Mouse (Mus musculus): ENCODE measurements around the gene Prkcsh. TPM values are rescaled to one million over a fixed set of nuclear protein-coding genes. Genes with fewer than 3 reads are reported as not detected.
A peak's percentile ranks its signal among the peaks of the same experiment; 100 is the strongest.

The Prkcsh gene
- total RNA-seq, 2 experiments from 2014 or later, result 58.7 to 64.6 TPM

DNA sequence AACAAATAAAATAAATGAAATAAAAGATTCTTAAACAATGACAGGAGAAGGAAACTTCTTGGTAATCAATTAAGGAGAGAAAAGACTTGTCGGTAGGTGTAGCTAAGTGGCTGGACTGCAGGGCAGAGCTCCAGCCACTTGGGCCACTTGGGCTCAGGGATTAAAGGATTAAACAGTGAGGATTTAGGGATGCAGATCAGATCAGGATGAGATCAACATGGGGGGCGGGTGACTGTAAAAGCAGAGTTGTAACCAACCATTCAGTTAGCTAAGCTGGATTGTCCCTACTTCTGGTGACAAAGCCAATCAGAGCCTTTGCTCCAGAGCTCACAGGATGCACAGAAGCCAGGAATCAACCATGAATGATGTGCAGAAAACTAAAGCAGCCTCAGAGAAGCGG is 18.7 kb upstream of the Prkcsh start:
- no peak for DNase-seq

DNA sequence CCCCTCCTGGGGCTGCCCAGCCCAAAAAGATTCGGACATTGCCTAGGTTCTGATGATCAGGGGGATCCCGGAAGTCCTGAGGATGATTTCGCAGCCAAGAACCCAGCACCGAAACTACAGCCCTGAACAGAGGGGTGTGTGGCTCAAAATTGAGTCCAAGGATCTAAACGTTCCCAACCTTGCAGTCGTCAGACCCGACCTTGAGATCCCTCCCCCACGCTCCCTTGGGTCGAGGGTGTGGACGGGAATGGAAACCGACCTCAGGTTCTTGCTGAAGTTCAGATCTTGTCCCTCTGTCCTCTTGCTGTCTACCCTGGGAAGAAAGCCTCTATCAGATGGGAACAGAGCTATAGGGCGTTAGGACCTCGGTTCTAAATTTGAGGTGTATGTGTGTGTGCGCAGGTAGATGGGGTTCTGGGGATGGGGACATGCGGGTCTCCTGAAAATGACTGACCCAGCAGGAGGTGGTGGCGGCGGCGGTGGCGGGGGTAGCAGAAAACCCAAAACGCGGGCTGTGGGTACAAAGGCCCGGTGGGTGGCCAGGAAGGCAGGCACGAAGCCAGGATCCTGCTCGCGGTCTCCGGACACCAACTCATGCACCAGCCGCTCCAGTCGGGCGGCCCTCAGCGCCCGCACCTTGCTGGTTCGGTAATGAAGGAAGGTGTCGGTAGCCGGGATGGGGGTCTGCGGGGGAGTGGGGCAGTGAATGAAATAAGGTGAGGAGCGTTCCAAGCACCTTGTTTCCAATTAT is 14.8 kb upstream of the Prkcsh start:
- no peak for DNase-seq

DNA sequence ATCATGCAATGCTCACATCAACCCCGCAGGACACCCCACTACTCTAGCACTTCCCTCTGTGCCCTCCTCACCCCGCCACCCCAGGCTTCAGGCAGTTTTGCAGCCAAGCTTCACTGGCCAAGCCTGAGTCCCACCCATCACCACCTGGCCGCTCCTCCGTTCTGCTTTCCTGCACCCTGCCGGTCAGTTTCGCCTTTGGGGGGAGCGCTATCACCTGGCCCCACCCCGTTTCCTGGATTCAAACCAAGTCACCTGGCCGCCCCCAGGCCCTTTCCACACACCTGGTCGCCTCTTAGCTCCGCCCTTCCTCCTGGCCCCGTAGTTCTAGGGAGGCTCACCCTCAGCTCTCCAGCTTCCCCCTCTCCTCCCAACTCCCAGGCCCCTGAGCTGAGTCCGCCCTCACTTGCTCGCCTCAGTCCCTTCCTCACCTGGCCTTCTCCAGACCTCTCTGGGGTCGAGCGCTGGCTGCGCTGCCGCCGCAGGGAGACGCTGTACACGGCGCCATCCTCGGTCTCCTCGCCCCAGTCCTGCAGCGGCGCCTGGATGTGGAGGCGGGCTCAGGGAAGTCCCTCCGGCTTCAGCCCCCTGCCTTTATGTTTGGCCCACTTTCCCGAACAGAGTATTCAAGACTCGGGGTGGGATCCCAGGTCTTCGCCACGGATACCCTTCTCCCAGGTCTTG is 14.0 kb upstream of the Prkcsh start:
- peak in 1 of 2 experiments; percentile 12 for DNase-seq

DNA sequence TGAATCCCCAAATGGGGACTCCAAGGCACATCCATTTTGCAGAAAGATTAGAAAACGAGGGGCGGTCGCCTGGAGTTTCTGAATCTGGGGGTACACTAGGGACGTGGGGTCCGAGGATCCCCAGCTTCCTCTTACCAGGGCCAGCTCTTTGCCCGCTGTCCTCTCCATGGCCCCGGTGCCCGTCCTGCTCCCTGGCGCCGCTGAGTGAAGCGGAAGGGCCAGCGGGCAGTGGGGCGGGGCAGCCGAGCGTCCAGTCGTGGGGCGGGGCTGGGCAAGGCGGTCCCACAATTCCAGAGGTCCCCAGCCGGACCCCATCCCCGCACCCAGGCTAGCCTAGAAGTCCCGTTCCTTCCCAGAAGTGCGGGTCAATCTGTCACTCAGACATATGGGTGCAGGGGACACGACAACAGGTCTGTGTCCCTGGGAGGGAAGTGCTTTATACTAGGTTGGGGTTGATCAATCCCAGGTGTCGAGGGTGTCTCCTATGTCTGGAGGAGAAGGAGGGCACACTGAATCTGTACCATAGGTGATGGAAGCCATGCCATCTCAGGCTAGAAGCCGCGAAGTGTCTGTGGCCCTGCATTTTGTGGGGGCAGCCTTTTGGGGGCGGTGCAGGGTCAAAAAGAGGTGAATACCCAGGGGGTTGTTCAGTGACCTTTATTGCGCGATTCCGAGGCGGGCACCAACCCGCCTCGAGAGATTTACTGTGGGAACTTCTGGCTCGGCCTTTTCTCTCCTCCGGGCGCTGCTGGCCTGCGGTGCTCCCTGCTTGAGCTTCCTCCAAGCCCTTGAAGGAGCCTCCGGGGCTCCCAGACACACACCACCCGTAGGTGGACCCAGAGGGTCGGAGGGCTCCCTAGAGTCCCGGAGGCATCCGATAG is 13.1 kb upstream of the Prkcsh start, which contains the start of gene Rgl3:
TSS of gene Rgl3 (minus strand) at position 217 of the 881 bp plus-strand sequence.
- peak; percentile 76 to 80 for DNase-seq

DNA sequence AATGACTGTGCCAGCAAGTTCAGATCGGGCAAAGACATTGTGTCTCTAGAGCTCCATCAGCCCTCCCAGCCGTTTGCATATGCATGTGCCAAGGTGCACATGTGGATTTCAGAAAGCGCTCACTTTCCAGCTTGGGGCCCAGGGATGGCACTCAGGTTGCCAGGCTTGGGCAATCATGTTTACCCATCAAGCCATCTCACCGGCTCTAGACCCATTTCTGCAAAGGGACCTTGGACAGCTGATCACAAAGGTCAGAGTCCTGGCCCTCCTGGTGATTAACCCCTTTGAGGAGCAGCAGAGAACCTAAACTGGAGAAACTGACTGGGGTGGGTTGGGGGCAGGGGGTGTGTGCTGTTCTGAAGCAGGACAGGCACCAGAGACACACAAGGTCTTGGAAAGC is 10.4 kb upstream of the Prkcsh start:
- no peak for DNase-seq

DNA sequence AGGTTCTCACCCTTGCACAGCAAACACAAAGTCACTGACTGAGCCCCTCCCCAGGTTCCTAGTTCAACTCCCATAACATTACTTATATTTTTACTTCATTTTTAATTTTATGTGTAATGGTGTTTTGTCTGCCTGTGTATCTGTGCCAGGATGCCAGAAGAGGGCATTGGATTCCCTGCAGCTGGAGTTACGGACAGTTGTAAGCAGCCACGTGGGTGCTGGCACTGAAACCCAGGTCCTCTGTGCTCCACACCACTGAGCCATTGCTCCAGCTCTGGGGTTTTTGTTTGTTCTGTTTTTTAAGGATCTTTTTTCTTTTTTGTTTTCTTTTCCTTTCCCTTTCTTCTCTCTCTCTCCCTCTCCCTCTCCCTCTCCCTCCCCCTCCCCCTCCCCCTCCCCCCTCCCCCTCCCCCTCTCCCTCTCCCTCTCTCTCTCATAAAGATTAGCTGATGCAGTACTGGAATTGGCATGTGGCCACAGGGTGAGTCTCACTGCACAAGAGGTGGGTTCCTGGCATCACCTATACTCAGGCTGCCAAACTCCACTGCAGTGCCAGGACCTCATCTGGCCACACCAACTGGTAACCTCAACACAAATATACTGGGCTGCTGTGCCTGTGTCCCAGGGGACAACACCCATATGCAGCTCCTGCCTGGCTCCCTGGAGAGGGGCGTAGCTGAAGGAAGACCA is 6.3 kb upstream of the Prkcsh start:
- no peak for DNase-seq

DNA sequence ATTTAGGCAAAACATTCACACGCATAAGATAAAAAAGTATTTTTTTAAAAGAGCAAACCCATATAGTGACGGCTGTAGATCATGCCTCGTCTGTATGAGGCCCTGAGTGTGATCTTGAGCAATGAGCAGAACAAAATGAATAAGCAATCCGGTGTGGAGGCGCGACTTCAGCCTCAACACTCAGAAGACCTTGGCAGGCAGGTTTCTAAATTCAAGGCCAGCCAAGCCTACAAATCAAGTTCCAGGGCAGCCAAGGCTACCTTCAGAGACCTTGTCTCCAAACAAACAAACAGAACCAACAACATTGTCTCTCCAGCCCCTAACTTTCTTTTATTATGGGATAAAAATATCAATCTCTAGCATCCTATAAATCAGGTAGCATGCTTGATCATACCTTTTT is 2.3 kb upstream of the Prkcsh start:
- DNase-seq, result no peak

DNA sequence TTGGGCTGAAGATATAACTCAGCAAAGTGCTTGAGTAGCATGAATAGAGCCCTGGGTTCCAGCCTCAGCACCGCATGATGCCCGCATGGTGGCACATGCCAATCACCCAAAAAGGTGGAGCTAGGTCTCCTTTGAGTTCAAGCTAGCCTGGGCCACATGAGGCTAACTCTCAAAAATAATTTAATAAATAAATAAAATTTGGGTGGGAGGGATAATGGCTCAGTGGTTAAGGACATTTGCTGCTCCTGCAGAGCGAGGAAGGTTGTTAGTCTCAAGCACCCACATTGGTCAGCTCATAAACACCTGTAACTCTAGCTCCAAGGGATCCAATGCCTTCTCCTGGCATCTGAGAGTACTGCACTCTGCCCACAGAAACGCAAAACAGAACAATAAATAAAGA is 973 bp upstream of the Prkcsh start:
- DNase-seq, result no peak

DNA sequence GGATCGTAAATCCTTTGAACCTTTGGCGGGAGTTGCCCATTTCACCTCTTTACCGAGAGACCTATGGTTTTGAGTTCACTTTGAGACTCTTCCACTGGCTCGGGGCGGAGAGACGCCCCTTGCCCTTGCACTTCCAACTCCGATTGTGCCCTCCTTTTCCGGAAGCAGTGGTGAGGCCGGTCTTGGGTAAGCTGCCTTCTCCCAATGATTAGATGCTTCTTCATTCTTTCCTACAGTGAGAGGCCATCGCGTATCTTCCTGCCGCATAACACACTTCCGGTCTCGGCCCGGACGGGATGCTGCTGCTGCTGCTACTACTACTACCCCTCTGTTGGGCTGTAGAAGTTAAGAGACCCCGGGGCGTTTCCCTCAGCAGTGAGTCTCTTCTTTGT is 553 bp downstream of the Prkcsh start:
- no peak for DNase-seq

DNA sequence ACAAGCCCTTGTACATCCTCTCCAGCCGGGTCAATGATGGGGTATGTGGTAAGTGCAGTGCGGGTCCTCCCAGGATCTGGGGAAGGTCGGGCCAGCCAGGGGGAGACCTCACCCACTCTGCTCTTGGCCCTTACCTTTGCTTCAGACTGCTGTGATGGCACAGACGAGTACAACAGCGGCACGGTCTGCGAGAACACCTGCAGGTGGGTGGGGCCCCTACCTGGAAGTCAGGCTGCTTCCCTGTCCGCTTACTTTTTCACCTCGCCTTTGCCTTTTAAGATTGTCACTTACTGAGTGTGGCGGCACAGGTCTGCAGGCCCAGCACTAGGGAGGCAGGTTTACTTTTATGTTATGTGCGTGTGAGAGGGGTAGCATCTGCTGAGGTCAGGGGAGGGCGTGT is 1.9 kb downstream of the Prkcsh start:
- DNase-seq, result no peak

DNA sequence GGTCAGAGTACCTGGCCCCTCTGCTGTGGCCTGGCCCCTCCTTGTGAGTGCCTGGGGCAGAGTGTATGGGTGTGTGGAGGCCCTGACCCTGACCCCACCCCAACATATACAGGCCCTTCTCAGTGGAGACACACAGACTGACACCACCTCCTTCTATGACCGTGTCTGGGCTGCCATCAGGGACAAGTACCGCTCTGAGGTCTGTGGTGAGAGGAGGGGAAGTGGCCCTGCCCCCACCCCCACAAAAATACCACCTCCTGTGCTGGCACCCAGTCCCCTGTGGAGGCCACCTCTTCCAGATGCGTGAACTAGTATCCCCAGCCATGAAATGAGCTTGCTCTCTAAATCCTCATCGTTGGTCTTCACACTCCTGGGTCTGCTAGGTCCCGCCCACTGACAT is 8.4 kb downstream of the Prkcsh start:
- no peak for DNase-seq

DNA sequence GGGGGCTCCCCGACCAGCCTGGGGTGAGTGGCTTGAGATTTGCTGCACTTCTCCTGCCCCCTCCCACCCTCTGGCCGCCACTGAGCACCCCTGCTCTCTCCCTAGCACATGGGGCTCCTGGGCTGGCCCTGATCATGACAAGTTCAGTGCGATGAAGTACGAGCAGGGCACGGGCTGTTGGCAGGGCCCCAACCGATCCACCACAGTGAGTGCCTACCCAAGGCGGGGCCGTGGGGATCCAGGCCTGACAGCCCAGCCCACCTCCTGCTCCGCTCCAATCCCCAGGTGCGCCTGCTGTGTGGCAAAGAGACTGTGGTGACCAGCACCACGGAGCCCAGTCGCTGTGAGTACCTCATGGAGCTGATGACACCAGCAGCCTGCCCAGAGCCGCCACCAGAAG is 10.1 kb downstream of the Prkcsh start:
- no peak for DNase-seq

DNA sequence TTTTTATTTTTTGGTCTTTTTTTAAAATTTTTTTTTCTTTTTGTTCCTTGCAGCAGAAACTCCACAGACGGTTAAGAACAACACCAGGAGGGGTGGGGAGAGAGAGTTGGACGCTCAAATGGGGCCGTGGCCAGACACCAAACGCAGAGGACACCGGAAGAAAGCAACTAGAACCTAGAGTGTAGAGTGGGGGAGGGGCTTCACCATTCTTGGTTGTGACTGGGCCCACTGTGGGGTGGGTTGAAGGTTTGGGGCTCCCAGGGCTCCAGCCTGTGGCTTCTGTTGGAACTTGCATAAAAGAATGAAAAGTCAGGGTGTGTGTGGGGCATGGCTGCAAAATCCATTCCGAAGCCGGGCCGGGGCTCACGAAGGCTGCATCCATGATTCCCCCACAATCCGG is 13.6 kb downstream of the Prkcsh start:
- DNase-seq, result no peak

DNA sequence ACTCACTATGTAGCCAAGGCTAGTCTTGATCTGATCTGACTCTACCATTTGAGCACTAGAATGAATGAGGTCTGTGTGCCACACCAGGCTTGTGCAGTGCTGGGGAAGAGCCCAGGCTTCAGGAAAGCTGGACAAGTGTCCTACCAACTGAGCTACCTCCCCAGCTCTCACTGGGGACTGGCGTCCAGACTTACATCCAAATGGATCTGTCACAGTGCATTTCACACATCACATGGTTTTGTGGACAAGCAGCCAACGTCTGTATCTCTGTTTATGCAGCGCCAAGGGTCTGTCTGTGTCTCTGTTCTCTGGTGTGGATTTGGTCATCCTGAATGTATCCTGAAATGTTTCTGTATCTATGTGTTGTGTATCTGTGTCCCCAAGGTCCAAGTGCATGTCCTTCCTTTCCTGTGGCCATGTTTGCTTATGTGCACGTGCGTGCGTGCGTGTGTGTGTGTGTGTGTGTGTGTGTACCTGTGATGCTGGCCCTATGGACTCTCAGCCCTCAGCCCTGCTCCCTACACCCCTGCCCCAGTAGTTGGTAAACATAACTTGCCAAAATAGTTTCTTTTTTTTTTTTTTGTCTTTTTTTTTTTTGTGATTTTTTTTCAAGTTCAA is 14.7 kb downstream of the Prkcsh start:
- no peak for DNase-seq

DNA sequence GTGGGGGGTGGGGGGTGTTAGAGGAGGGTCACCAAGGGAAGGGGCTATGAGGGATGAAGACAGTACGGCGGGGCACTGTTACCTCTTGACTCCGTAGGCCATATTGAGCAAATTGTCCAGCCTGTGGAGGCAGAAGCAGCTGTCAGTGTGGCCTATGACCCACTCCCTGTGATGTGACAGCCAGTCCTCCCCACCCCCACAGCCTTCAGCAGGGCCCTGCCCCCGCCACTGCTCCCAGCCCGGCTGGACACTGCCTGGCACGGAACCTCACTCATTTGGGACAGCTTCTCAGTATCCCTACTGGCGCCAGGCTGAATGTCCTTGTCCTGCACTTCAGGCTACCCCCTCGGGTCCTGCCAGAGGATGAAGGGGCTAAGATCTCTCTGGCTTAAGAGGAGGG is 22.0 kb downstream of the Prkcsh start:
- no peak for DNase-seq

DNA sequence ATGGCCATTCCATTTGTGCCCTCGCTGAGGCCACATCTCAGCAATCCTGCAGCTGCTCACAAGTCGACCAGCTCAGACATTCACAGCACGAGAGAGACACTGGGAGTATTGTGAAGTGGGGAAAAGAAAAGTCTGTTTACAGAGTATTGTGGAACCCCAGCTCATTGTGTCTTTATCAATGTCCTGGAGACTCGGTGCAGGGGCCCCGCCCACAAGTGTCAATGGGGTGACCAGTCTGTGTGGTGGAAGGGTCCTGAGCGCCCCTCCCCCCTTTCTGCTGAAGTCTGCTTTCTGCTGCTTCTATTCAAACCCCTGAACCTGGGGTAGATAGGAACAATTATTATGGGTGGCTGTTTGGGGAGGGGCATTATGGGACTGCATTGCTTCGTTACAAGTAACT is 25.9 kb downstream of the Prkcsh start:
- no peak for DNase-seq

DNA sequence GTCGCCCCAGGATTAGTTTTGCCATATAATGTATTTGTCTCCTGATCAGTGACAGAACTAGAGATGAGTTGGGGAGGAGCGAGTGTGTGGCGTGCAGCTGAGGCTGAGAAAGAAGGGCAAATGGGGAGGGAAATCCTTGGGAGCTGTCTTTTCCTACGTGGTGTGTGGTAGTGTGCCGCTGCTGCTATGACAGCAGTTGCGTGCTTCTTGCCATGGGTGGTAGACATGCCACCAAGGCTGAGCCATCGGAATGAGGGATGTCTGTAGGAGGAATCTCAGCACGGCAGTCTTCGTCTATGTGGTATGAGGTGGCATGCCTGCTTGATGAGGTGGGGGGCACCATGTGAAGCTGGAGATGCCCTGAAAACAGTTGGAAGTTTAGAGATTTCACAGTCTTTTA is 27.8 kb downstream of the Prkcsh start:
- DNase-seq, result no peak

DNA sequence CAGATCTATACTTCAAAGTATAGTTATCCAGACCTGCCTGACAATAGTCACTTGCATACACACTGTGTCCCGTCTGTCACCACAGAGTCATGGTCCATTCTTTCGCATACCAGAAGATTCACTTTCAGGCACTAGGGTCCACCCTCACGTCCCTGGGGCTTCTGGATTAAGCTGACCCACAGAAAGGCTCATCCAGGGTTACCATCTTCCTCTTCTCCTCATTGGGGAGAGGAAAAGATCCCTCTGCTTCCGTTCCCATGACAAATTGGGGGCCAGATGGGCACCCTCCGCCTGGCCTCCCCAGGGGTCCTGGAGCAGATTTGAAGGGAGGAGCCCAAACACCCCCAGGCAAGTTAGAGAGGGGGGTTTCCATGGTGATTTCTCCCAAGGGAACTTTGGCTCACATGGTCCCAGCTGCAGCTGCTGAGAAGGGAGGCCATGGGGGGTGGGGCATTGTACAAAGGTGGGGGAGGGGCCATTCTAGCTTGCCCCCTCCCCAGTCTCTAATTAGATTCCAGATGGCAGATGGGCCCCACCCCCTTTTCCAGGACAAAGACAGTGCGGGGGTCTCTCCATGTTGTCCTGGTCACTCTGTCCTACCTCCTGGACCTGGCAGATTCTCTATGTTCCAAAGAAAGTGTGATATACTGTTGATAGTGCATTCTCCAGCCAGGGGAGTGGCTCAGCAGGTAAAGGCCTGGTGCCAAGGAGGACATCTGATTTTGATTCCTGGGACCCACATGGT is 32.9 kb downstream of the Prkcsh start:
- no peak for DNase-seq

DNA sequence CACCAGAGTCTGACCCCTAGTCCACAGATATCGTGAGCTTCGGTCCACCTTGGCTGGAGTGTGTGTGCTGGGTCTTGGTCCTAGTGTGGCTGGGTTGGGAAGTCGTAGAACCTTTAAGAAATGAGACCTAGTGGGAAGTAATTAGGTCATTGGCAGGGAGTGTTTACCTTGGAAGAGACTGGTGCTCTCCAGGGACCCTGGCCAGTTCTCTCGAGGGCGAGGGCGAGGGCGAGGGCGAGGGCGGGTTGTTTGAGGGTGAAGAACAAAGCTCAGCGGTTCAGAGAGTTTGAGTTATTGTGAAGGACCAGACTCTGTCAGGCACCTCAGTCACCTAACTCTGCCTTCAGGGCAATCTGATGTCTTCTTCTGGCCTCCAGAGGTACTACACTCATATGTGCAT is 35.2 kb downstream of the Prkcsh start:
- DNase-seq, result no peak

DNA sequence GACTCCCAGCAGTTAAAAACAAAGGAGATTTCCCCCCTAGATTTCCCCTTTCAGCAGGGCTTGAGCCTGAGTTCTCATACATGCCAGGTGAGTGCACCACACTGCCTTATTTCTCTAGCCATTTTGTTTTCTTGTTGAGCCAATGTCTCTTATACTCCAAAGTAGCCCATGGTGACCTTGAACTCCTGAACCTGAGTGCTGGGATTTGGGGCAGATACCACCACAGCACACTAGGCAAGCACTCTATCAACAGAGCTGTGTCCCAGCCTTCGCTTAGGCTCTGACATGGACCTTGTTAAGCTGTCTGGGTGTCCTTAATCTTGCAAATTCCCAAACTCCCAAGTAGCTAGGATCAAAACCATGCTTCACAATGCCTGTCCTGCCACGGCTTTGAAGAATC is 39.2 kb downstream of the Prkcsh start:
- DNase-seq, result no peak

DNA sequence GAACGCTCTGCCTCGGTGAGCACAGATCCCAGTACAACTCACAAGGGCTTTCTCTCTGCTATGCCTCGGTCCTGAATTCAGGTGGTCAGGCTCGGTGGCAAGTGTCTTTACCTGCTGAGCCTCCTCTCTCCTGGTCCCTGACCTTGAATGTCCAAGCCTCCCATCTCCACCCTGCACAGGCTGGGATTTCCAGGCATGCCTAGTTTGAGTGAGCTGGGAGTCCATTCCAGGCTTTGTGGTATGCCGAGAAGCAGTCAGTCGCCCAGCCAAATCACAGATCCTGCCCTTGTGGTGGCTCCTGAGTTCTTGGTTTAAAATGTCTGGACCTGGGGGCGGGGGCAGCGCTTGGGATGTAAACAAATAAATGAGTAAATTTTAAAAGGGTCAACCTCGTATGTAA is 44.7 kb downstream of the Prkcsh start:
- DNase-seq, result no peak

Data from heart, adult 18-20 months (tissue).